Mouse (Mus musculus) spleen, adult 2 months (tissue): ENCODE results near the gene Arel1. TPM values are rescaled to one million over a fixed set of nuclear protein-coding genes. Genes with fewer than 3 reads are reported as not detected.

Experiments used
- DNase-seq, 2 experiments: peaks; one replicate each; pipeline versions ENCODE4 v3.0.0 to v3.0.0-alpha.2; 2012 to 2021; ENCODE audit warnings: low spot score in 2 of 2, low read depth in 1 of 2
- H3K27ac ChIP-seq: fragments of 200-500 bp; 2 replicates; pipeline ENCODE4 v1.5.1; 2012; ENCODE audit warnings: low read length, inconsistent platforms; ENCODE audit not compliant: insufficient read depth
- H3K27me3 ChIP-seq: fragments of 200-500 bp; 2 replicates; pipeline ENCODE4 v1.6.1; 2012; ENCODE audit warnings: mild to moderate bottlenecking, moderate library complexity, low read length, inconsistent platforms; ENCODE audit not compliant: control insufficient read depth, insufficient read depth
- H3K36me3 ChIP-seq: fragments of 200-500 bp; 2 replicates; pipeline ENCODE4 v1.6.1; 2012; ENCODE audit warnings: mild to moderate bottlenecking, low read length, inconsistent platforms; ENCODE audit not compliant: control insufficient read depth, insufficient read depth
- H3K4me1 ChIP-seq: fragments of 200-500 bp; 2 replicates; pipeline ENCODE4 v1.6.1; 2011; ENCODE audit warnings: inconsistent platforms; ENCODE audit not compliant: control insufficient read depth, insufficient read depth, insufficient read length
- H3K4me3 ChIP-seq: fragments of 200-500 bp; 2 replicates; pipeline ENCODE4 v1.5.1; 2011; ENCODE audit warnings: mild to moderate bottlenecking, inconsistent platforms; ENCODE audit not compliant: insufficient read depth, insufficient read length; ENCODE audit errors: extremely low read depth
- CTCF ChIP-seq: fragments of 200-500 bp; IDR thresholded peaks from 2 replicates; pipeline ENCODE4 v1.5.1; 2011; ENCODE audit warnings: mild to moderate bottlenecking, inconsistent platforms; ENCODE audit not compliant: insufficient read depth, insufficient read length, insufficient replicate concordance; ENCODE audit errors: extremely low read depth
- POLR2A ChIP-seq: fragments of 200-500 bp; IDR thresholded peaks from 2 replicates; pipeline ENCODE4 v1.6.1; 2011; ENCODE audit warnings: low read depth, low read length, inconsistent platforms
- WGBS: fragments of 180-500 bp; shearing (Covaris S2); methylation state at CpG from one replicate; pipeline ENCODE4 v1.1.7; 2018; 5-methylcytosine and 5-hydroxymethylcytosine counted together
- polyA plus RNA-seq: library from polyadenylated mRNA; depleted of rRNA; stranded (reverse); fragments of >200 nt; gene quantifications from 2 replicates; pipeline ENCODE4 v1.2.3, GENCODE M21; 2012

The Arel1 gene
- polyA plus RNA-seq, 1 experiment = 24.6 TPM

- Histone ChIP-seq H3K4me1 (no peaks in the 10 kb centered on the region), H3K27me3 (no peaks in the 10 kb centered on the region), H3K4me3 (no peak overlapping the region), H3K36me3 (no peaks in the 10 kb centered on the region), H3K27ac (no peak overlapping the region)
- no peak for DNase-seq
- WGBS = 58% methylated on average over 11 of the region's 11 CpGs
- TF ChIP-seq POLR2A (no peak), CTCF (no peak)
These were observed 85.4 kb downstream of the Arel1 start for GRCm38 (mm10) chr12:84885107-84885876.

GRCm38 (mm10) chr12:84884423-84885076 is 86.2 kb downstream of the Arel1 start:
- Histone ChIP-seq H3K36me3 (no peaks in the 10 kb centered on the region), H3K4me3 (no peak overlapping the region), H3K4me1 (no peaks in the 10 kb centered on the region), H3K27ac (no peak overlapping the region), H3K27me3 (no peaks in the 10 kb centered on the region)
- WGBS = 78% methylated on average over 7 of the region's 7 CpGs
- TF ChIP-seq POLR2A = no peak
- no peak for TF ChIP-seq CTCF
- no peak for DNase-seq

- no peak overlapping the region for H3K27ac ChIP-seq
- 89% methylated on average over 4 of the region's 4 CpGs for WGBS
- no peak for DNase-seq
- no peak overlapping the region for H3K4me3 ChIP-seq
- H3K27me3 ChIP-seq = no peaks in the 10 kb centered on the region
- TF ChIP-seq CTCF = no peak
- TF ChIP-seq POLR2A = no peak
- no peaks in the 10 kb centered on the region for H3K4me1 ChIP-seq
- H3K36me3 ChIP-seq = no peaks in the 10 kb centered on the region
These were observed 87.9 kb downstream of the Arel1 start for GRCm38 (mm10) chr12:84882796-84883195.

- TF ChIP-seq POLR2A = no peak
- TF ChIP-seq CTCF = no peak
- 68% methylated on average over 11 of the region's 11 CpGs for WGBS
These were observed 90.6 kb downstream of the Arel1 start for GRCm38 (mm10) chr12:84880091-84880490.

GRCm38 (mm10) chr12:84876481-84877121 is 94.1 kb downstream of the Arel1 start, which contains the start of gene Ltbp2:
TSS of gene Ltbp2 (minus strand) at chr12:84876532.
- Histone ChIP-seq H3K36me3 (no peaks in the 10 kb centered on the region), H3K27ac (no peak within 1 kb of the TSS)

More at GRCm38 (mm10) chr12:84880091-84880490, 90.6 kb downstream of the Arel1 start:
- no peak for DNase-seq
- no peak overlapping the region for H3K27ac ChIP-seq
- H3K36me3 ChIP-seq = no peaks in the 10 kb centered on the region
- H3K4me3 ChIP-seq = no peak overlapping the region
- peaks cover 9% of the 10 kb centered on the region; the same call in 1 of the 2 replicates for H3K27me3 ChIP-seq
- H3K4me1 ChIP-seq = no peaks in the 10 kb centered on the region; the same call in 1 of the 2 replicates

GRCm38 (mm10) chr12:84875761-84876480 is 94.8 kb downstream of the Arel1 start:
- TF ChIP-seq POLR2A (no peak), CTCF (no peak)
- no peak for DNase-seq
- peaks cover 12% of the 10 kb centered on the region; the same call in 1 of the 2 replicates for H3K27me3 ChIP-seq
- no peaks in the 10 kb centered on the region; the same call in 1 of the 2 replicates for H3K4me1 ChIP-seq
- H3K4me3 ChIP-seq = no peak overlapping the region; the same call in 1 of the 2 replicates
- 2% methylated on average over 59 of the region's 59 CpGs for WGBS
- no peak overlapping the region for H3K27ac ChIP-seq
- no peaks in the 10 kb centered on the region for H3K36me3 ChIP-seq

More at GRCm38 (mm10) chr12:84876481-84877121, 94.1 kb downstream of the Arel1 start, which contains the start of gene Ltbp2:
- DNase-seq = peak; percentile 47 to 66
- H3K27me3 ChIP-seq = peaks cover 12% of the 10 kb centered on the region; the same call in 1 of the 2 replicates
- WGBS = 4% methylated on average over 34 of the region's 34 CpGs
- H3K4me3 ChIP-seq = no peak within 1 kb of the TSS; the same call in 1 of the 2 replicates
- peak; percentile 84 for TF ChIP-seq CTCF
- TF ChIP-seq POLR2A = no peak
- no peaks in the 10 kb centered on the region; the same call in 1 of the 2 replicates for H3K4me1 ChIP-seq
